Mouse (Mus musculus) intestine, postnatal 0 days (tissue): ENCODE measurements around the gene Hist2h2aa2. TPM values are rescaled to one million over a fixed set of nuclear protein-coding genes. Genes with fewer than 3 reads are reported as not detected.
"Not testable (repeated sequence)": the region's sequence is repeated elsewhere in the genome, so short reads cannot be mapped to it uniquely, and the experiment has no call there.

ENCODE experiments used
- ATAC-seq: fragments of 200-750 bp; cut with Nextera tagmentation; 2 replicates; pipeline ENCODE4 v1.8.0; 2017; ENCODE audit warnings: mild to moderate bottlenecking, moderate TSS enrichment, moderate library complexity
- H3K27ac ChIP-seq: fragments of 300-500 bp; sonication (generic); 2 replicates; pipeline ENCODE4 v1.5.1; 2014; ENCODE audit warnings: mild to moderate bottlenecking, low read depth, low read length, moderate library complexity
- H3K27me3 ChIP-seq: fragments of 300-500 bp; sonication (generic); replicated peaks from 2 replicates; pipeline ENCODE4 v1.6.1; 2014; ENCODE audit warnings: low read length, mixed read lengths; ENCODE audit not compliant: control insufficient read depth, insufficient read depth
- H3K36me3 ChIP-seq: fragments of 300-500 bp; sonication (generic); 2 replicates; pipeline ENCODE4 v1.6.1; 2014; ENCODE audit warnings: mild to moderate bottlenecking, moderate library complexity; ENCODE audit not compliant: control insufficient read depth, insufficient read depth
- H3K4me1 ChIP-seq: fragments of 300-500 bp; sonication (generic); replicated peaks from 2 replicates; pipeline ENCODE4 v1.6.1; 2014; ENCODE audit warnings: antibody characterized with exemption, low read length, mixed read lengths; ENCODE audit not compliant: control insufficient read depth, insufficient read depth
- H3K4me2 ChIP-seq: fragments of 300-500 bp; sonication (generic); replicated peaks from 2 replicates; pipeline ENCODE4 v1.6.1; 2014; ENCODE audit warnings: low read depth, mild to moderate bottlenecking, moderate library complexity
- H3K4me3 ChIP-seq: fragments of 300-500 bp; sonication (generic); 2 replicates; pipeline ENCODE4 v1.5.1; 2014; ENCODE audit warnings: low read depth, low read length
- H3K9ac ChIP-seq: fragments of 300-500 bp; sonication (generic); 2 replicates; pipeline ENCODE4 v1.6.1; 2014; ENCODE audit warnings: mild to moderate bottlenecking, low read depth, low read length
- H3K9me3 ChIP-seq: fragments of 300-500 bp; sonication (generic); 2 replicates; pipeline ENCODE4 v1.6.1; 2016; ENCODE audit warnings: mixed run types; ENCODE audit not compliant: control insufficient read depth
- CTCF ChIP-seq: sonication (generic); IDR thresholded peaks from 2 replicates; pipeline ENCODE4 v1.5.1; 2016; ENCODE audit warnings: low read depth, mild to moderate bottlenecking, control low read depth, antibody characterized with exemption, moderate library complexity
- WGBS: fragments of 180-500 bp; shearing (Covaris S2); extraction: QIAGEN DNeasy Blood & Tissue Kit; methylation state at CpG from one replicate; pipeline ENCODE4 v1.1.7; 2014; 5-methylcytosine and 5-hydroxymethylcytosine counted together
- polyA plus RNA-seq: library from polyadenylated mRNA; unstranded; fragments of >200 nt; fragmentation: Nextera tagmentation; extraction: Ambion mirVana; gene quantifications from 2 replicates; pipeline ENCODE4 v1.2.1, GENCODE M21; 2015

The Hist2h2aa2 gene
- 87.4 and 108 TPM in 2 replicates for polyA plus RNA-seq

DNA sequence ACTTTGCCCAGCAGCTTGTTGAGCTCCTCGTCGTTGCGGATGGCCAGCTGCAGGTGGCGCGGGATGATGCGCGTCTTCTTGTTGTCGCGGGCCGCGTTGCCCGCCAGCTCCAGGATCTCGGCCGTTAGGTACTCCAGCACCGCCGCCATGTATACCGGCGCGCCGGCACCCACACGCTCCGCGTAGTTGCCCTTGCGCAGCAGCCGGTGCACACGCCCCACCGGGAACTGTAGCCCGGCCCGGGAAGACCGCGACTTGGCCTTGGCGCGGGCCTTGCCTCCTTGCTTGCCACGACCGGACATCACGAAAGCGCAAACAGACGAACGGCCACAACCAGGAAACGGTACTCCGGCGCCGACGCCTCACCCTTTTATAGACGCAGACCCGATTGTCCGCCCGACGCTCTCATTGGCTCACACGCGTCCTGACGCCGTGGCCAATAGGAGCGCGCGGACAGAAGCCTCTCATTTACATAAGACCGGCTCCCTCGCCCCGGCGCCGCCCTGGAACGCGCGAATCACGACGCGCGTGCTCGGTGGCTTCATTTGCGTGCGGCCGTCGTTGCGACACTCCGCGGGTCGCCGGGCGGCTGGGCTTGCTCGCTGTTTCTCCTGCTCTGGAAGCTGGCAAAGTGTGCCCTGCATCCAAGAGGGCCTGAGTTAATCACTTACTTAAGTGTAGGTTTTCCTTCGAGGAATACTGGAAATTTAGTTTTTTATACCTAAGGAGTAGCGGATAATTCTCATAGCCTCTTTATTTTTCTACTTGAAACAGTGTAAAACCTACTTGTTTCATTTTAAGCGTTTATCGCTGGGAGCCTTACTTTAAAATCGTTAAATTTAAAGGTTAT, at the start of gene Hist2h2aa2:
Gene Hist2h2aa2 (minus strand): TSS at position 328 of the 850 bp plus-strand sequence.
- WGBS = 4% methylated on average over 30 of the region's 85 CpGs
- not testable (repeated sequence) for H3K36me3 ChIP-seq, H3K27me3 ChIP-seq, H3K9ac ChIP-seq, H3K9me3 ChIP-seq
- H3K27ac ChIP-seq = peak within 1 kb of the TSS; percentile 35; the same call in 1 of the 2 replicates
- peak within 1 kb of the TSS; percentile 55 for H3K4me2 ChIP-seq
- peaks cover 21% of the 10 kb centered on the region for H3K4me1 ChIP-seq
- peak within 1 kb of the TSS; percentile 29 for H3K4me3 ChIP-seq
- peak; percentile 80 for ATAC-seq

DNA sequence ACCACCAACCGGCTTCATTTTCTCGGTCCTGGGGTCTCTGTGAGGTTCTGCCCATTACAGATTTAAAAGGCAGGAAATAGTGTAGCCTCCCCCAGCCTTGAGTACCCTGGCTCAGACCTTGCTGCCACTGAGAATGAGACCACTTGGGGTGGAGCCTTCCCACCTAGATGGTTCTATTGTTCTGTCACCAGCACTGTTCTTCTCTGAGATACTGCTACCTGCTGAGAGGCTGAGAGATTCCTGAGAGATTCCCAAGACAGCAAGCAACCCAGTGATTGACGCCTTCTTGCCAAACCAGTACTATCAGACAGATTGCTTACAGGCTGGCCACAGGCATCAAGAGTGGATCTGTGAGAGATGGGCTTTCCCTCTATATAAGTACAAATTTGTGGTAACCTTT, 49.1 kb upstream of the Hist2h2aa2 start:
- Histone ChIP-seq H3K27ac (no peak overlapping the region), H3K4me2 (no peak overlapping the region), H3K4me1 (no peaks in the 10 kb centered on the region), H3K9me3 (no peaks in the 10 kb centered on the region), H3K4me3 (no peak overlapping the region), H3K36me3 (no peaks in the 10 kb centered on the region), H3K9ac (no peak overlapping the region), H3K27me3 (peaks cover 5% of the 10 kb centered on the region; the same call in 1 of the 2 replicates)
- no peak for TF ChIP-seq CTCF
- WGBS = 68% methylated on average over 3 of the region's 3 CpGs
- ATAC-seq = no peak

GRCm38 (mm10) chr3:96287334-96287733, 47.3 kb upstream of the Hist2h2aa2 start:
- TF ChIP-seq CTCF = peak; percentile 91
- not testable (repeated sequence) for H3K9me3 ChIP-seq, H3K36me3 ChIP-seq, H3K4me1 ChIP-seq, H3K27ac ChIP-seq, H3K4me2 ChIP-seq, H3K9ac ChIP-seq, ATAC-seq, H3K4me3 ChIP-seq
- WGBS = 88% methylated on average over 11 of the region's 11 CpGs
- peaks cover 10% of the 10 kb centered on the region; the same call in 1 of the 2 replicates for H3K27me3 ChIP-seq

- Histone ChIP-seq H3K9me3 (no peaks in the 10 kb centered on the region), H3K4me2 (no peak overlapping the region), H3K27ac (no peak overlapping the region), H3K36me3 (no peaks in the 10 kb centered on the region), H3K4me3 (no peak overlapping the region), H3K9ac (no peak overlapping the region), H3K4me1 (no peaks in the 10 kb centered on the region), H3K27me3 (peaks cover 10% of the 10 kb centered on the region; the same call in 1 of the 2 replicates)
- no peak for ATAC-seq
- TF ChIP-seq CTCF = peak; percentile 70
- WGBS = 16% methylated on average over 4 of the region's 4 CpGs
Observed at GRCm38 (mm10) chr3:96284457-96284856, 44.4 kb upstream of the Hist2h2aa2 start.

- H3K4me3 ChIP-seq = no peak overlapping the region
- TF ChIP-seq CTCF = peak; percentile 13; the same call in 1 of the 2 replicates
- peaks cover 10% of the 10 kb centered on the region; the same call in 1 of the 2 replicates for H3K27me3 ChIP-seq
- WGBS = 52% methylated on average over 6 of the region's 6 CpGs
- no peak overlapping the region for H3K27ac ChIP-seq
- no peaks in the 10 kb centered on the region for H3K4me1 ChIP-seq
- ATAC-seq = no peak
- no peak overlapping the region for H3K9ac ChIP-seq
- H3K9me3 ChIP-seq = no peaks in the 10 kb centered on the region
- H3K4me2 ChIP-seq = no peak overlapping the region
- no peaks in the 10 kb centered on the region for H3K36me3 ChIP-seq
Observed at GRCm38 (mm10) chr3:96280660-96281059, 40.6 kb upstream of the Hist2h2aa2 start.

GRCm38 (mm10) chr3:96277800-96278624, 37.9 kb upstream of the Hist2h2aa2 start:
- H3K9me3 ChIP-seq = no peaks in the 10 kb centered on the region
- no peaks in the 10 kb centered on the region for H3K4me1 ChIP-seq
- H3K36me3 ChIP-seq = no peaks in the 10 kb centered on the region
- under 1% methylated on average over 49 of the region's 49 CpGs for WGBS
- TF ChIP-seq CTCF = peak; percentile 82
- H3K4me2 ChIP-seq = peak overlapping the region; percentile 87
- H3K4me3 ChIP-seq = peak overlapping the region; percentile 51
- H3K9ac ChIP-seq = peak overlapping the region; percentile 34; the same call in 1 of the 2 replicates
- ATAC-seq = peak; percentile 84
- H3K27ac ChIP-seq = peak overlapping the region; percentile 70
- no peaks in the 10 kb centered on the region for H3K27me3 ChIP-seq
